Mouse (Mus musculus) neural tube, embryonic 11.5 days (tissue): ENCODE data around the gene Lpp. TPM values are rescaled to one million over a fixed set of nuclear protein-coding genes. Genes with fewer than 3 reads are reported as not detected.

ENCODE experiments used
- ATAC-seq: fragments of 200-750 bp; cut with Nextera tagmentation; 2 replicates; pipeline ENCODE4 v1.8.0; 2017; ENCODE audit warnings: moderate number of reproducible peaks, mild to moderate bottlenecking, moderate TSS enrichment, moderate library complexity; ENCODE audit not compliant: insufficient read depth, low FRiP score, low TSS enrichment
- DNase-seq: peaks from one replicate; pipeline ENCODE4 v3.0.0-alpha.2; 2015; ENCODE audit warnings: low spot score
- H3K27ac ChIP-seq: fragments of 300-500 bp; sonication (generic); 2 replicates; pipeline ENCODE4 v1.5.1; 2014; ENCODE audit warnings: low read depth, mild to moderate bottlenecking, low read length
- H3K27me3 ChIP-seq: fragments of 300-500 bp; sonication (generic); 2 replicates; pipeline ENCODE4 v1.6.1; 2014; ENCODE audit warnings: mild to moderate bottlenecking, low read length, mixed read lengths; ENCODE audit not compliant: control insufficient read depth, insufficient read depth
- H3K36me3 ChIP-seq: fragments of 300-500 bp; sonication (generic); 2 replicates; pipeline ENCODE4 v1.6.1; 2014; ENCODE audit warnings: mild to moderate bottlenecking, low read length, moderate library complexity, mixed read lengths; ENCODE audit not compliant: control insufficient read depth, insufficient read depth
- H3K4me1 ChIP-seq: fragments of 300-500 bp; sonication (generic); 2 replicates; pipeline ENCODE4 v1.6.1; 2014; ENCODE audit warnings: low read length, mixed read lengths; ENCODE audit not compliant: control insufficient read depth, insufficient read depth
- H3K4me2 ChIP-seq: fragments of 300-500 bp; sonication (generic); 2 replicates; pipeline ENCODE4 v1.6.1; 2014; ENCODE audit warnings: low read depth, mild to moderate bottlenecking, moderate library complexity
- H3K4me3 ChIP-seq: fragments of 300-500 bp; sonication (generic); 2 replicates; pipeline ENCODE4 v1.5.1; 2014; ENCODE audit warnings: low read depth, low read length
- H3K9ac ChIP-seq: fragments of 300-500 bp; sonication (generic); 2 replicates; pipeline ENCODE4 v1.6.1; 2014; ENCODE audit warnings: mild to moderate bottlenecking, low read length
- H3K9me3 ChIP-seq: fragments of 300-500 bp; sonication (generic); 2 replicates; pipeline ENCODE4 v1.6.1; 2016; ENCODE audit warnings: low read length; ENCODE audit not compliant: control insufficient read depth
- WGBS: fragments of 180-500 bp; shearing (Covaris S2); extraction: QIAGEN DNeasy Blood & Tissue Kit; methylation state at CpG from one replicate; pipeline ENCODE4 v1.1.7; 2014; 5-methylcytosine and 5-hydroxymethylcytosine counted together
- polyA plus RNA-seq: library from polyadenylated mRNA; unstranded; fragments of >200 nt; fragmentation: Nextera tagmentation; extraction: Ambion mirVana; gene quantifications from 2 replicates; pipeline ENCODE4 v1.2.1, GENCODE M21; 2014

Lpp gene
- polyA plus RNA-seq, 1 experiment from 2014 or later = 21.7 TPM

DNA sequence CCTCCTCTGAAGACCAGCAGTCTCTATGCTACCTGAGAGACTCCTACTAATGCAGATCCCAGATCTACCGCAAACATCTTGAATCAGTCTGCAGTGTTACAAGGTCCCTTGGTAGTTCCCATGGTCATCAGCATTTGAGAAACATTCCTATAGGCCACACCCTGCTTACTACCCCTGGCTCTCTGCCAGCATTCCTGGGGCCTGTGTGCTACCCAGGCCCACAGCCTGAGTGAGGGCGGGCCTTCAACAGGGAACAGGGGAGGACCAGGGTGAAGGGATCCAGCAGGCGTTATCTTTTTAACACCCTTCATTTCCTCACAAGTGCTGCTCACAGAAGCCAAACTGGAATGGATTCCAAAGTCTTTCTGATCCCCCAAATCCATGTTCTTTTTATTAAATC lies 173.0 kb downstream of the Lpp start:
- DNase-seq = peak; percentile 19
- ATAC-seq = no peak
- 70% methylated on average over 3 of the region's 3 CpGs for WGBS

GRCm38 (mm10) chr16:24567562-24567961 lies 174.3 kb downstream of the Lpp start:
- 82% methylated on average over 3 of the region's 3 CpGs for WGBS
- H3K36me3 ChIP-seq = no peaks in the 10 kb centered on the region
- H3K4me2 ChIP-seq = no peak overlapping the region
- no peak overlapping the region for H3K4me3 ChIP-seq
- no peaks in the 10 kb centered on the region for H3K4me1 ChIP-seq
- ATAC-seq (no peak), DNase-seq (no peak)
- H3K9me3 ChIP-seq = no peaks in the 10 kb centered on the region
- no peaks in the 10 kb centered on the region for H3K27me3 ChIP-seq
- no peak overlapping the region for H3K27ac ChIP-seq
- H3K9ac ChIP-seq = no peak overlapping the region

More for the DNA sequence above, 173.0 kb downstream of the Lpp start:
- no peak overlapping the region for H3K4me3 ChIP-seq
- no peaks in the 10 kb centered on the region for H3K4me1 ChIP-seq
- no peak overlapping the region for H3K9ac ChIP-seq
- H3K9me3 ChIP-seq = no peaks in the 10 kb centered on the region
- no peaks in the 10 kb centered on the region for H3K27me3 ChIP-seq
- H3K36me3 ChIP-seq = no peaks in the 10 kb centered on the region
- no peak overlapping the region for H3K27ac ChIP-seq
- H3K4me2 ChIP-seq = no peak overlapping the region

DNA sequence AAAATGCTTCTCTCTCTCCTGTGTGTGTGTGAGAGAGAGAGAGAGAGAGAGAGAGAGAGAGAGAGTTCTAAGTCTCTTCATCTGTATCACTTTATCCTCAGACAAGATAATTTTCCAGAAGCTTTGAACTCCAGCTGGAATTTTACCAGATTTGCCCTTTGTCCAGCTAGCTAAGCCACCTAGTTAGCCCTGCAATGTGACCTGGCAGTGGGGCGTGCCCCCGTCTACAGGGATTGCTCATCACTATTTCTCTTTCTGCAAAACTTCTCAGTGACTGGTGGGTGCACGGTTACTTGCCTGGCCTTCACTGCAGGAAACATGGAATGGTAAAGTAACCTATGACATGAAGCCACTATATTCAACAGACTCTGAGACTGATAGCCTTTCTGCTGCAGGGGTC lies 174.8 kb downstream of the Lpp start:
- H3K27me3 ChIP-seq = no peaks in the 10 kb centered on the region
- no peaks in the 10 kb centered on the region for H3K36me3 ChIP-seq
- H3K4me3 ChIP-seq = no peak overlapping the region
- ATAC-seq (no peak), DNase-seq (no peak)
- no peak overlapping the region for H3K4me2 ChIP-seq
- no peaks in the 10 kb centered on the region for H3K4me1 ChIP-seq
- H3K9ac ChIP-seq = no peak overlapping the region
- 56% methylated on average over 3 of the region's 3 CpGs for WGBS
- no peaks in the 10 kb centered on the region for H3K9me3 ChIP-seq
- no peak overlapping the region for H3K27ac ChIP-seq

GRCm38 (mm10) chr16:24569681-24570080 lies 176.4 kb downstream of the Lpp start:
- Histone ChIP-seq H3K27me3 (no peaks in the 10 kb centered on the region), H3K9ac (no peak overlapping the region), H3K27ac (no peak overlapping the region), H3K4me2 (no peak overlapping the region), H3K4me1 (no peaks in the 10 kb centered on the region), H3K36me3 (no peaks in the 10 kb centered on the region), H3K4me3 (no peak overlapping the region), H3K9me3 (no peaks in the 10 kb centered on the region)
- ATAC-seq (no peak), DNase-seq (no peak)
- 95% methylated on average over 5 of the region's 5 CpGs for WGBS

- Histone ChIP-seq H3K36me3 (no peaks in the 10 kb centered on the region), H3K27me3 (no peaks in the 10 kb centered on the region), H3K9ac (no peak overlapping the region), H3K4me3 (no peak overlapping the region), H3K27ac (no peak overlapping the region), H3K4me2 (no peak overlapping the region), H3K9me3 (no peaks in the 10 kb centered on the region), H3K4me1 (no peaks in the 10 kb centered on the region)
- whole genome bisulfite sequencing = 86% methylated on average over 2 of the region's 2 CpGs
- DNase-seq = no peak
- no peak for ATAC-seq
These were observed 183.7 kb downstream of the Lpp start for GRCm38 (mm10) chr16:24576999-24577398.

DNA sequence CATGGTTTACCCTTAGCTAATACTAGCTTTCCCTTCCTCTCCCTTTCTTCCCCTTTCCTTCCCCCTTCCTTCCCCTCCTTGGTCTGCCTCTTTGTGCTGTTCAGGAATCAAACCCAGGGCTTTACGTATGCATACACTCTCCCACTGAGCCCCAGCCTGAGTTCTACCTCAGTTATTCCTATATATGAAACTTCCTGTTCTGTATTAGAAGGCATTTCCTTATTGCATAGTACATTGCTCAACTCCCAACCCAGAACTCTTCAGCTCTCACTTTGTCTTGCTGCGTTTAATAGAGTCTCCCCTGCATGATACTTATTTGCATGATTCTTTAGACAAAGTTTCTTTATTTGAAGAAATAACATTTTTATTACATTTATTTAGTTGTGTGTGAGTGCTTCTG lies 184.5 kb downstream of the Lpp start:
- 86% methylated on average over 2 of the region's 2 CpGs for WGBS
- Histone ChIP-seq H3K36me3 (no peaks in the 10 kb centered on the region), H3K27me3 (no peaks in the 10 kb centered on the region), H3K27ac (no peak overlapping the region), H3K9me3 (no peaks in the 10 kb centered on the region), H3K9ac (no peak overlapping the region), H3K4me2 (no peak overlapping the region), H3K4me3 (no peak overlapping the region), H3K4me1 (no peaks in the 10 kb centered on the region)
- DNase-seq (no peak), ATAC-seq (no peak)

DNA sequence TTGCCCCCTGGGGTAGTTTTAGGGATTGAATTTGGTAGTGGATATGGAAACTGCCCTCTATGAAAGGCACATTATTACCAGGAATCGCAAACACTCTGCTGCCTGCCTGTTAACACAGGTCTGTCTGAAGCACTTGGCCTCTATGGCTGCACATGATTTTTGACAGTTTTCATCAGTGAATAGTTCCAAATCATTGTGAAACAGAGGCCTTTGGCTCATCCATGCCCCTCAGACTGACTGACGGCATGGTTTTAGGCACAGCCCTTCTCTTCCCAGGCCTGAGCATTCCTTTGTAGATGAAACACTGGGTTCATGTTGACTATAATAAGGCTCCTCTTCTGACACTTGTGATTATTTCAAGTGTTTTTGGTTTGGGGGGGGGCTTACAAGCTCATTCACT lies 189.5 kb downstream of the Lpp start:
- DNase-seq = no peak

GRCm38 (mm10) chr16:24593535-24593934 lies 200.2 kb downstream of the Lpp start:
- Histone ChIP-seq H3K4me3 (no peak overlapping the region), H3K4me1 (no peaks in the 10 kb centered on the region), H3K4me2 (no peak overlapping the region), H3K36me3 (no peaks in the 10 kb centered on the region), H3K9me3 (no peaks in the 10 kb centered on the region), H3K9ac (no peak overlapping the region), H3K27ac (no peak overlapping the region), H3K27me3 (no peaks in the 10 kb centered on the region)
- ATAC-seq = no peak
- 95% methylated on average over 4 of the region's 4 CpGs for WGBS
- no peak for DNase-seq

More for the DNA sequence above, 189.5 kb downstream of the Lpp start:
- H3K27ac ChIP-seq = no peak overlapping the region
- H3K4me1 ChIP-seq = no peaks in the 10 kb centered on the region
- no peak overlapping the region for H3K4me3 ChIP-seq
- H3K9me3 ChIP-seq = no peaks in the 10 kb centered on the region
- no peak overlapping the region for H3K4me2 ChIP-seq
- H3K9ac ChIP-seq = no peak overlapping the region
- H3K27me3 ChIP-seq = no peaks in the 10 kb centered on the region
- ATAC-seq = no peak
- WGBS = 98% methylated on average over 2 of the region's 2 CpGs
- no peaks in the 10 kb centered on the region for H3K36me3 ChIP-seq

GRCm38 (mm10) chr16:24594508-24594907 lies 201.2 kb downstream of the Lpp start:
- no peaks in the 10 kb centered on the region for H3K9me3 ChIP-seq
- no peaks in the 10 kb centered on the region for H3K4me1 ChIP-seq
- no peak overlapping the region for H3K4me2 ChIP-seq
- WGBS = 87% methylated on average over 5 of the region's 5 CpGs
- no peak overlapping the region for H3K4me3 ChIP-seq
- ATAC-seq (no peak), DNase-seq (no peak)
- H3K9ac ChIP-seq = no peak overlapping the region
- H3K27me3 ChIP-seq = no peaks in the 10 kb centered on the region
- H3K27ac ChIP-seq = no peak overlapping the region
- H3K36me3 ChIP-seq = no peaks in the 10 kb centered on the region
